ENCODE assay signal across 14 mouse cellular contexts in genomic region chr13:97206046-97206445, GRCm38 (mm10). TPM values are rescaled to one million over a fixed set of nuclear protein-coding genes. Genes with fewer than 3 reads are reported as not detected.
DNase-seq lines count a peak whose midpoint lies in the region; ATAC-seq and TF ChIP-seq lines count a peak whose summit lies in the region.
"Had no signal": no experiment of that assay in that cellular context is flagged by ENCODE, and none has a peak within 500 bp of the region (broad histone marks: within the 10 kb centered on the region; RNA-seq: fewer than 3 reads in every experiment).

No protein-coding gene starts in this region.

- no peak for ATAC-seq in kidney, postnatal 0 days (replicated peaks; ENCODE audit: low FRiP score, low read depth)
- no peak for ATAC-seq in liver, embryonic 15.5 days (ENCODE audit: insufficient read depth)

- no peaks in the 10 kb centered on the region for H3K27me3 ChIP-seq in kidney, postnatal 0 days (ENCODE audit: insufficient read depth, low read length)
- H3K27me3 ChIP-seq in spleen, adult 2 months (ENCODE audit: control insufficient read depth, insufficient read depth, low read length) = no peaks in the 10 kb centered on the region
- H3K27me3 ChIP-seq in liver, embryonic 15.5 days = no peaks in the 10 kb centered on the region
- H3K27me3 ChIP-seq: embryonic facial prominence, embryonic 13.5 days; forebrain, embryonic 12.5 days; heart, embryonic 15.5 days; hindbrain, embryonic 13.5 days; kidney, embryonic 15.5 days; limb, embryonic 15.5 days had no signal

- no peak for DNase-seq in kidney, postnatal 0 days (ENCODE audit: low spot score)
- no peak for DNase-seq in kidney, postnatal 4 days
- DNase-seq in spleen, adult 2 months (ENCODE audit: low read depth in 1 of 2, low spot score in 2 of 2) = no peak
- no peak for DNase-seq in spleen, adult 12 weeks (ENCODE audit: low spot score)
- DNase-seq in ovary, postnatal 10 days (ENCODE audit: low spot score) = no peak
- no peak for DNase-seq in lung, postnatal 10 days

- no peak overlapping the region for H3K9ac ChIP-seq in kidney, postnatal 0 days (ENCODE audit: low read depth, low read length)
- no peak overlapping the region for H3K9ac ChIP-seq in liver, embryonic 15.5 days
- H3K9ac ChIP-seq: forebrain, embryonic 12.5 days; kidney, embryonic 15.5 days; limb, embryonic 15.5 days had no signal

- no peaks in the 10 kb centered on the region for H3K9me3 ChIP-seq in kidney, postnatal 0 days (replicated peaks; ENCODE audit: low read length)
- H3K9me3 ChIP-seq in liver, embryonic 15.5 days (replicated peaks) = no peaks in the 10 kb centered on the region
- H3K9me3 ChIP-seq: embryonic facial prominence, embryonic 13.5 days; forebrain, embryonic 12.5 days; heart, embryonic 15.5 days; hindbrain, embryonic 13.5 days; kidney, embryonic 15.5 days; limb, embryonic 15.5 days; midbrain, embryonic 10.5 days had no signal

- no peak overlapping the region for H3K4me3 ChIP-seq in kidney, postnatal 0 days (replicated peaks; ENCODE audit: low read depth, low read length)
- H3K4me3 ChIP-seq in spleen, adult 2 months (ENCODE audit: extremely low read depth, insufficient read depth, insufficient read length) = no peak overlapping the region
- no peak overlapping the region for H3K4me3 ChIP-seq in liver, embryonic 15.5 days (replicated peaks)

- H3K4me1 ChIP-seq in kidney, postnatal 0 days (replicated peaks; ENCODE audit: insufficient read depth, low read length) = peaks cover 6% of the 10 kb centered on the region; the same call in 1 of the 2 replicates
- H3K4me1 ChIP-seq in spleen, adult 2 months (ENCODE audit: control insufficient read depth, insufficient read depth, insufficient read length) = peaks cover 17% of the 10 kb centered on the region; the same call in 1 of the 2 replicates
- H3K4me1 ChIP-seq in liver, embryonic 15.5 days (replicated peaks) = peaks cover 19% of the 10 kb centered on the region; the same call in 1 of the 2 replicates

- H3K27ac ChIP-seq in kidney, postnatal 0 days = peak overlapping the region; percentile 19; the same call in 1 of the 2 replicates
- H3K27ac ChIP-seq in spleen, adult 2 months (ENCODE audit: insufficient read depth, low read length) = peak overlapping the region; percentile 36; the same call in 1 of the 2 replicates
- no peak overlapping the region for H3K27ac ChIP-seq in liver, embryonic 15.5 days (replicated peaks)
- H3K27ac ChIP-seq: forebrain, embryonic 12.5 days; hindbrain, embryonic 13.5 days had no signal

- H3K4me2 ChIP-seq in kidney, postnatal 0 days (ENCODE audit: low read length) = no peak overlapping the region
- peak overlapping the region; percentile 68; the same call in 1 of the 2 replicates for H3K4me2 ChIP-seq in liver, embryonic 15.5 days

- H3K36me3 ChIP-seq in kidney, postnatal 0 days (ENCODE audit: insufficient read depth, low read length) = no peaks in the 10 kb centered on the region
- no peaks in the 10 kb centered on the region for H3K36me3 ChIP-seq in spleen, adult 2 months (ENCODE audit: control insufficient read depth, insufficient read depth, low read length)
- H3K36me3 ChIP-seq in liver, embryonic 15.5 days (replicated peaks) = no peaks in the 10 kb centered on the region
- H3K36me3 ChIP-seq: embryonic facial prominence, embryonic 13.5 days; forebrain, embryonic 12.5 days; heart, embryonic 15.5 days; hindbrain, embryonic 13.5 days; kidney, embryonic 15.5 days; limb, embryonic 15.5 days; midbrain, embryonic 10.5 days had no signal

- TF ChIP-seq POLR2A in spleen, adult 2 months (IDR thresholded peaks at IDR 0.05; ENCODE audit: low read depth, low read length) = no peak

- 87% methylated on average over 2 of the region's 2 CpGs for WGBS in kidney, postnatal 0 days
- WGBS in spleen, adult 2 months = 91% methylated on average over 2 of the region's 2 CpGs
- 79% methylated on average over 2 of the region's 2 CpGs for WGBS in liver, embryonic 15.5 days (ENCODE audit: insufficient replicate concordance)

- no peak for TF ChIP-seq CTCF in kidney, postnatal 0 days (IDR thresholded peaks at IDR 0.05; ENCODE audit: low read depth)
- TF ChIP-seq CTCF in spleen, adult 2 months (IDR thresholded peaks at IDR 0.05; ENCODE audit: extremely low read depth, insufficient read depth, insufficient read length, insufficient replicate concordance) = no peak

RNA-seq across cellular contexts. Expression of gene Hexb, which starts 7.9 kb away (rescaled TPM):
- polyA plus RNA-seq in kidney, postnatal 0 days (2015; fragmentation: Nextera tagmentation; extraction: Ambion mirVana) = 59.0 and 63.1 TPM in 2 replicates
- polyA plus RNA-seq in spleen, adult 2 months (2012; rRNA removed) = 97.1 and 134 TPM in 2 replicates
- 26.0 and 28.3 TPM in 2 replicates for polyA plus RNA-seq in liver, embryonic 15.5 days (2015; fragmentation: Nextera tagmentation; extraction: Ambion mirVana)

RNA-seq across cellular contexts. Expression of gene Enc1, which starts 34.9 kb away (rescaled TPM):
- 8.1 and 9.2 TPM in 2 replicates for polyA plus RNA-seq in kidney, postnatal 0 days (2015; fragmentation: Nextera tagmentation; extraction: Ambion mirVana)
- 4.4 and 5.1 TPM in 2 replicates for polyA plus RNA-seq in spleen, adult 2 months (2012; rRNA removed)
- 0.55 and 0.67 TPM in 2 replicates for polyA plus RNA-seq in liver, embryonic 15.5 days (2015; fragmentation: Nextera tagmentation; extraction: Ambion mirVana)
